Mouse (Mus musculus) megakaryocyte-erythroid progenitor cell, adult 5 weeks (primary cell): ENCODE data around the gene B020004J07Rik. TPM values are rescaled to one million over a fixed set of nuclear protein-coding genes. Genes with fewer than 3 reads are reported as not detected.

Experiments used
- polyA plus RNA-seq: library from polyadenylated mRNA; stranded (reverse); fragments of >175 nt; gene quantifications from 2 replicates; pipeline ENCODE4 v1.2.3, GENCODE M21; 2012

Gene B020004J07Rik
- not detected in 2 replicates for polyA plus RNA-seq

DNA sequence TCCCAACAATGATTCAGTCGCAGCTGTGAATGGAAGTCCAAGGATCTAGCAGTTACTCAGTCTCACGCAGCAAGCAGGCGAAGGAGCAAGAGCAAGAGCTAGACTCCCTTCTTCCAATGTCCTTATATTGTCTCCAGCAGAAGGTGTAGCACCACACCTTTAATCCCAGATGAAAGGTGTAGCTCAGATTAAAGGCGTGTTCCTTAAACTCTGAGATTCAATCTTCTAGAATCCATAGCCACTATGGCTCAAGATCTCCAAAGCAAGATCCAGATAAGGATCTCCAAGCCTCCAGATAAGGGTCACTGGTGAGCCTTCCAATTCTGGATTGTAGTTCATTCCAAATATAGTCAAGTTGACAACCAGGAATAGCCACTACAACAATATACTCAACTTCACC is at the start of gene B020004J07Rik:
TSS of gene B020004J07Rik (minus strand) at position 101 of the 400 bp plus-strand sequence.

Other genes with a start within 250 kb of the B020004J07Rik start
- 5.8 and 6.1 TPM in 2 replicates for gene Leprot, start 196.3 kb downstream of the B020004J07Rik start, polyA plus RNA-seq
- 0.04 TPM in 1 of 2 replicates, not detected in the other for gene Lepr, start 126.6 kb downstream of the B020004J07Rik start, polyA plus RNA-seq
- not detected in 2 replicates for gene C130073F10Rik, start 49.8 kb upstream of the B020004J07Rik start, polyA plus RNA-seq
- not detected in 2 replicates for gene Gm12800, start 65.1 kb upstream of the B020004J07Rik start, polyA plus RNA-seq
- not detected in 2 replicates for gene Gm12794, start 96.4 kb upstream of the B020004J07Rik start, polyA plus RNA-seq
- not detected in 2 replicates for gene Gm12790, start 137.0 kb upstream of the B020004J07Rik start, polyA plus RNA-seq
- not detected in 2 replicates for gene Gm12789, start 142.6 kb upstream of the B020004J07Rik start, polyA plus RNA-seq
- 22.2 and 39.2 TPM in 2 replicates for gene Pde4b, start 243.5 kb upstream of the B020004J07Rik start, polyA plus RNA-seq